Mouse (Mus musculus) hindbrain, postnatal 0 days (tissue): Measurements from ENCODE around the gene Tmem88. TPM values are rescaled to one million over a fixed set of nuclear protein-coding genes. Genes with fewer than 3 reads are reported as not detected.

ENCODE experiments used
- ATAC-seq: fragments of 200-750 bp; cut with Nextera tagmentation; 2 replicates; pipeline ENCODE4 v1.8.0; 2017; ENCODE audit warnings: mild to moderate bottlenecking, moderate TSS enrichment, moderate library complexity
- DNase-seq: peaks from one replicate; pipeline ENCODE4 v3.0.0-alpha.2; 2015; ENCODE audit warnings: low spot score
- H3K27ac ChIP-seq: fragments of 300-500 bp; sonication (generic); 2 replicates; pipeline ENCODE4 v1.5.1; 2014; ENCODE audit warnings: mild to moderate bottlenecking
- H3K27me3 ChIP-seq: fragments of 300-500 bp; sonication (generic); 2 replicates; pipeline ENCODE4 v1.6.1; 2014; ENCODE audit warnings: low read length, mixed read lengths; ENCODE audit not compliant: insufficient read depth
- H3K36me3 ChIP-seq: fragments of 300-500 bp; sonication (generic); 2 replicates; pipeline ENCODE4 v1.6.1; 2014; ENCODE audit warnings: low read length, mixed read lengths; ENCODE audit not compliant: insufficient read depth
- H3K4me1 ChIP-seq: fragments of 300-500 bp; sonication (generic); 2 replicates; pipeline ENCODE4 v1.6.1; 2014; ENCODE audit warnings: antibody characterized with exemption, low read length, mixed read lengths; ENCODE audit not compliant: insufficient read depth
- H3K4me2 ChIP-seq: fragments of 300-500 bp; sonication (generic); 2 replicates; pipeline ENCODE4 v1.6.1; 2014; ENCODE audit warnings: low read depth, mild to moderate bottlenecking, low read length, moderate library complexity, mixed read lengths
- H3K4me3 ChIP-seq: fragments of 300-500 bp; sonication (generic); 2 replicates; pipeline ENCODE4 v1.5.1; 2014; ENCODE audit warnings: low read length
- H3K9ac ChIP-seq: fragments of 300-500 bp; sonication (generic); replicated peaks from 2 replicates; pipeline ENCODE4 v1.6.1; 2014; ENCODE audit warnings: mild to moderate bottlenecking, low read length, moderate library complexity, mixed read lengths
- H3K9me3 ChIP-seq: fragments of 300-500 bp; sonication (generic); 2 replicates; pipeline ENCODE4 v1.6.1; 2016; ENCODE audit warnings: low read length, mixed read lengths
- CTCF ChIP-seq: IDR thresholded peaks from 2 replicates; pipeline ENCODE4 v1.5.1; 2016; ENCODE audit warnings: antibody characterized with exemption, control low read depth, low read depth
- WGBS: fragments of 180-500 bp; shearing (Covaris S2); extraction: QIAGEN DNeasy Blood & Tissue Kit; methylation state at CpG from one replicate; pipeline ENCODE4 v1.1.7; 2014; 5-methylcytosine and 5-hydroxymethylcytosine counted together
- polyA plus RNA-seq: library from polyadenylated mRNA; unstranded; fragments of >200 nt; fragmentation: Nextera tagmentation; extraction: Ambion mirVana; gene quantifications from 2 replicates; pipeline ENCODE4 v1.2.1, GENCODE M21; 2015
- total RNA-seq: library from RNA; depleted of rRNA; stranded (reverse); fragments of >200 nt; gene quantifications from 2 replicates; pipeline ENCODE4 v1.2.3, GENCODE M21; 2014

Tmem88 gene
- total and polyA plus RNA-seq, 2 experiments from 2014 or later = 3.8 to 8.7 TPM

DNA sequence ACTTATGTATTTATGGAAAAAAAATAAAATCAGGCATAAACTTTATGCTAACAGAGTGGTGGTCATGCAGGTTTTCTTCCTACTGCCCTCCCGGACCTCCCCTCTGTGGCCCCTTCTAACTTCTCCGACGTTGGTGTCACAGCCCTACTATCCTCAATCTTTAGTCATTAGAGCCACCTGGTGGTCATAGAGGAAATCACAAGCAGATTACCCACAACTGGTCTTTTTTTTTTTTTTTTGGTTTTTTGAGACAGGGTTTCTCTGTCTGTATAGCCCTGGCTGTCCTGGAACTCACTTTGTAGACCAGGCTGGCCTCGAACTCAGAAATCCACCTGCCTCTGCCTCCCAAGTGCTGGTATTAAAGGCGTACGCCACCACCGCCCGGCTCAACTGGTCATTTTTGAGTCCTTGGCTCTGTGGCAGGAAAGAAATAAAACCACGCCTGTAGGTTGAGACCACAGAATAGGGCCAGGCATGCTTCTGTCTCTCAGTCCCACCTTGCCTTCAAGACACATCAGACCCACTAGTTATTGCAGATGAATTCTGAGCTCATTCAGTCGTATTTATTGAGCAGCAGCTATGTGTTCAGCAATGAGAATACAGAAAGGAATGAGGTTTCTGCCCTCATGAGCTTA is 7.5 kb downstream of the Tmem88 start:
- H3K27me3 ChIP-seq = no peaks in the 10 kb centered on the region
- ATAC-seq = no peak; the same call in 1 of the 2 replicates

DNA sequence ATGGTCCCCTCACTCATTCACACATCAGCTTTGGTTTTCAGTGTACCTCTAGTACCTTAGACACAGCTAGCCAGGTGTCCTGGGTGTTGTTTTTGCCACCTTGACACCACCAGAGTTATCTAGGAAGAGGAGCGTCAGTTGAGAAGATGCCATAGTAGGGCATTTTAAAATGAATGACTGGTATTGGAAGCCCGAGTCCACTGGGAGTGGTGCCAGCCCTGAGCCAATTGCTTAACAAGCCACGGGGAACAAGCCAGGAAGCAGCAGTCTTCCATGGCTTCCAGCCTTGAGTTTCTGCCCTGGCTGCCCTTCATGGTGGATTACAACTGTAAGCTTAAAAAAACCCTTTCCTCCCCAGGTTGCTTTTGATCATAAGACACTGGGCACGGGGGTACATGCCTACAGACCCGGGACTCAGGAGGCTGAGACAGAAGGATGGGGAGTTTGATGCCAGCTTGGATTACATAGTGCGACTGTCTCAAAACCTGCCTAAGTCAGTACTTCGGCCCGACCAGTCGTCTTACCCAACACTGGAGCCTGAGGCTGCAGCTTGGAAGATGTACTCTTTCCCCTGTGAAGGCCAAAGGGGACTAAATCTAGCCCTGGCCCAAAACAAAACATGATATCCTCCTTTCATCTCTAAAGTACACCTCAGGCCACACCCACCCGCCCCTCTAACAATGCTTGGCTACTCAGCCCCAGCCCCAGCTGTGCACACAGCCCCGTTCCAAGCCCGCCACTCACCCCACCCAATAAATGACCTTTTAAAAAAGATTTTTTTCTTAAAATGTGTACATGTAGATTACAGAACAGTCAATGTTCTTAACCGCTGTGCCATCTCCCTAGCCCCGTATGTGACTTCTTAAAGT is 8.3 kb downstream of the Tmem88 start:
- no peaks in the 10 kb centered on the region for H3K27me3 ChIP-seq
- TF ChIP-seq CTCF = no peak
- H3K4me1 ChIP-seq = no peaks in the 10 kb centered on the region
- H3K36me3 ChIP-seq = no peaks in the 10 kb centered on the region
- no peak overlapping the region for H3K27ac ChIP-seq
- no peak overlapping the region for H3K4me2 ChIP-seq
- H3K9ac ChIP-seq = no peak overlapping the region
- ATAC-seq (no peak), DNase-seq (peak; percentile 64)
- WGBS = 45% methylated on average over 14 of the region's 14 CpGs
- H3K4me3 ChIP-seq = no peak overlapping the region
- H3K9me3 ChIP-seq = no peaks in the 10 kb centered on the region

More for the DNA sequence above, 7.5 kb downstream of the Tmem88 start:
- 52% methylated on average over 10 of the region's 10 CpGs for WGBS
- Histone ChIP-seq H3K4me2 (no peak overlapping the region), H3K27ac (no peak overlapping the region), H3K36me3 (no peaks in the 10 kb centered on the region), H3K4me3 (no peak overlapping the region), H3K9ac (no peak overlapping the region), H3K9me3 (no peaks in the 10 kb centered on the region), H3K4me1 (no peaks in the 10 kb centered on the region)
- TF ChIP-seq CTCF = peak; percentile 82
- DNase-seq = peak; percentile 90

DNA sequence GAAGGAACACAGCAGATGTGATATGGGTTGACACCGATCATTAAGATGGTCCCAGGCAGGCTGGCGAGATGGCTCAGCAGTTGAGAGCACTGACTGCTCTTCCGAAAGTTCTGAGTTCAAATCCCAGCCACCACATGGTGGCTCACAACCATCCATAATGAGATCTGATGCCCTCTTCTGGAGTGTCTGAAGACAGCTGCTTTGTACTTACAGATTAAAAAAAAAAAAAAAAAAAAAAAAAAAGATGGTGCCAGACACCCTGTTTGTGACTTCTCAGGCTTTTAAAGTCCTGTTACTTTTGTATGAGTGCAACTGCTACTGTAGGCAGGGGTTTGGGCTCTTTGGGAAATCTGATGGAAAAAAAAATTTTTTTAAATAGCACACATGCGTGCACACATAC is 9.4 kb downstream of the Tmem88 start:
- H3K27ac ChIP-seq = no peak overlapping the region
- H3K4me1 ChIP-seq = no peaks in the 10 kb centered on the region
- no peaks in the 10 kb centered on the region for H3K27me3 ChIP-seq
- TF ChIP-seq CTCF = 0 out of 2 replicates have a peak, but pooled peaks have one; percentile 10
- DNase-seq (no peak), ATAC-seq (no peak)
- H3K4me3 ChIP-seq = no peak overlapping the region
- no peaks in the 10 kb centered on the region for H3K36me3 ChIP-seq
- H3K9ac ChIP-seq = no peak overlapping the region
- H3K4me2 ChIP-seq = no peak overlapping the region
- no peaks in the 10 kb centered on the region for H3K9me3 ChIP-seq
- WGBS = 98% methylated on average over 4 of the region's 4 CpGs

DNA sequence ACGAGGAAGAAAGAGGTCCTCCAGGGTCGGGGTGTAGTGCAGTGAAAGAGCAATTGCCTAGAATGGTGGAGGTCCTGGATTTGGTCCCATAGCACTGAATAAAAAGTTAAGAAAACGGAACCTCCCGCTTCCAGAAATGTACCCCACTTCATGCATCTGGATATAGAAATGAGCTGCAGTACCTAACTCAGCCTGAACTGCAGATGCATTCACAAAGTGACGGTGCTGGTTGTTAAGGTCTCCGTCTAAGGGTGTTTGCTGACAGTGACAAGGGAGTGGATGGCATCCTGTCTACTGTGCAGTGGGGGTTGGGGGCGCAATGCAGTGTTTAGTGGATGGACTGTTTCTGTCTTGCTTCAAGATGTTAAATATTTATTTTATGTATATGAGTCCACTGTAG is 11.3 kb downstream of the Tmem88 start:
- Histone ChIP-seq H3K36me3 (no peaks in the 10 kb centered on the region), H3K9me3 (no peaks in the 10 kb centered on the region), H3K27ac (no peak overlapping the region), H3K4me2 (no peak overlapping the region), H3K9ac (no peak overlapping the region), H3K4me3 (no peak overlapping the region), H3K27me3 (no peaks in the 10 kb centered on the region), H3K4me1 (no peaks in the 10 kb centered on the region)
- no peak for ATAC-seq
- no peak for DNase-seq
- peak; percentile 56 for TF ChIP-seq CTCF
- WGBS = 80% methylated on average over 7 of the region's 7 CpGs

DNA sequence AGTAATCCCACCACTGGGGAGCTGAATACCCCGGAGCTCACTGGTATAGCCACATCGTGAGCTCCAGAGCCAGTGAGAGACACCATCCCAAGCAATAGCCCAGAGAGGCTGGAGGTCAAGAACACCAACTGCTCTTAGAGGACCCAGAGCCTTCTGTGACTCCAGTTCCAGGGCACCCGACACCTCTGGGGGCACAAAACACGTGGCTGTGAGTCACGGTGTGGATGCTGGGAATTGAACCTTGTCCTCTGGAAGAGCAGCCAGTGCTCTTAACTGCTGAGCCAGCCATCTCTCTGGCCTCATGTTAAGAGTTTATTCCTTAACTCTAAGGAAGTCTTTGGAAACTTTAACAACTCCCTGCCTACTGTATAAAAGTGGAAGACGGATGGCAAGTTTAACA is 13.1 kb downstream of the Tmem88 start:
- Histone ChIP-seq H3K4me3 (no peak overlapping the region), H3K27me3 (no peaks in the 10 kb centered on the region), H3K36me3 (no peaks in the 10 kb centered on the region), H3K9ac (no peak overlapping the region), H3K4me1 (no peaks in the 10 kb centered on the region), H3K27ac (no peak overlapping the region), H3K9me3 (no peaks in the 10 kb centered on the region), H3K4me2 (no peak overlapping the region)
- 81% methylated on average over 6 of the region's 6 CpGs for WGBS
- DNase-seq (no peak), ATAC-seq (no peak)
- no peak for TF ChIP-seq CTCF

DNA sequence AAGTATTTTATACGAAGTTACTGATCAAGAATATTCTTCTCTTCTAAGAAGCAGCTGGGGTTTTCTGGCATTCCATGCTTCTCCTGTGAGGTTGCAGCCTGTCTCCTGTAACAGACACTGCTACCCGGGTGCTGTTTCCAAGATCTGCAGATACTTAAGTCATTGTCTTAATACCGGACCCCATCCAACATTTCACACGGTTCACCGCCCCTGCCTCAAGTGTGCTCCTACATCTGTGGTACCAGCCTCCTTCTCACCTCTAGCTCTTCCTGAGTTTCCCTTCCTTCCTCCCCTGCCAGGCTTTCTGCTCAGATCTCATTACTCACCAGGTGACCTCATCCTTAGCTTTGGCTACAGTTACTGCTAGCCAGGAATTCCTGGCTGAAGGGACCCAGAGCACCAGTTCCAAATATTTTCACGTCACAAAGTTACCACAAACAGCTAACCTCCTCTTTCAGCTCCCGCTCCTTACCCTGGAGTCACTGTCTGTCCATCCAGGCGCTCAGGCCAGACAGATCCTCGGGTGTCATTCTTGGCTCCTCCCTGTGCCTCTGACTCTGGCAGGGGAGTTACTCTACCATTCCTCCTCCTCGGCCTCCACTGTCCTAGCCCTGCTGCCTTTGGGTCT is 15.4 kb downstream of the Tmem88 start:
- WGBS = 54% methylated on average over 10 of the region's 10 CpGs
- Histone ChIP-seq H3K4me1 (no peaks in the 10 kb centered on the region), H3K9ac (no peak overlapping the region), H3K27ac (no peak overlapping the region), H3K4me2 (no peak overlapping the region), H3K9me3 (no peaks in the 10 kb centered on the region), H3K36me3 (no peaks in the 10 kb centered on the region), H3K4me3 (no peak overlapping the region), H3K27me3 (no peaks in the 10 kb centered on the region)
- DNase-seq (no peak), ATAC-seq (no peak)
- no peak for TF ChIP-seq CTCF
